Mouse (Mus musculus) intestine, embryonic 16.5 days (tissue): ENCODE results near the gene Tapbpl. TPM values are rescaled to one million over a fixed set of nuclear protein-coding genes. Genes with fewer than 3 reads are reported as not detected.

Source experiments
- ATAC-seq: fragments of 200-750 bp; cut with Nextera tagmentation; 2 replicates; pipeline ENCODE4 v1.8.0; 2017; ENCODE audit warnings: moderate TSS enrichment, moderate library complexity
- H3K27ac ChIP-seq: fragments of 300-500 bp; sonication (generic); 2 replicates; pipeline ENCODE4 v1.5.1; 2014; ENCODE audit warnings: mild to moderate bottlenecking, low read length
- H3K27me3 ChIP-seq: fragments of 300-500 bp; sonication (generic); replicated peaks from 2 replicates; pipeline ENCODE4 v1.6.1; 2014; ENCODE audit warnings: low read length, control low read depth, mixed read lengths; ENCODE audit not compliant: control insufficient read depth, insufficient read depth
- H3K36me3 ChIP-seq: fragments of 300-500 bp; sonication (generic); 2 replicates; pipeline ENCODE4 v1.6.1; 2014; ENCODE audit warnings: low read length, control low read depth; ENCODE audit not compliant: control insufficient read depth, insufficient read depth
- H3K4me1 ChIP-seq: fragments of 300-500 bp; sonication (generic); 2 replicates; pipeline ENCODE4 v1.6.1; 2014; ENCODE audit warnings: low read length, control low read depth, mixed read lengths; ENCODE audit not compliant: control insufficient read depth, insufficient read depth
- H3K4me2 ChIP-seq: fragments of 300-500 bp; sonication (generic); 2 replicates; pipeline ENCODE4 v1.6.1; 2014; ENCODE audit warnings: low read depth, low read length, control low read depth
- H3K4me3 ChIP-seq: fragments of 300-500 bp; sonication (generic); 2 replicates; pipeline ENCODE4 v1.5.1; 2014; ENCODE audit warnings: mild to moderate bottlenecking, low read length
- H3K9ac ChIP-seq: fragments of 300-500 bp; sonication (generic); 2 replicates; pipeline ENCODE4 v1.6.1; 2014; ENCODE audit warnings: low read depth, low read length
- H3K9me3 ChIP-seq: fragments of 300-500 bp; sonication (generic); 2 replicates; pipeline ENCODE4 v1.6.1; 2016; ENCODE audit warnings: low read length, control low read depth; ENCODE audit not compliant: control insufficient read depth
- WGBS: fragments of 180-500 bp; shearing (Covaris S2); extraction: QIAGEN DNeasy Blood & Tissue Kit; methylation state at CpG from one replicate; pipeline ENCODE4 v1.1.7; 2014; 5-methylcytosine and 5-hydroxymethylcytosine counted together
- polyA plus RNA-seq: library from polyadenylated mRNA; unstranded; fragments of >200 nt; fragmentation: Nextera tagmentation; extraction: Ambion mirVana; gene quantifications from 2 replicates; pipeline ENCODE4 v1.2.1, GENCODE M21; 2015

Gene Tapbpl
- polyA plus RNA-seq, 1 experiment from 2014 or later: 13.3 TPM

- whole genome bisulfite sequencing: 24% methylated on average over 1 of the region's 1 CpGs
- no peak for ATAC-seq
- H3K9ac ChIP-seq: no peak overlapping the region
- no peaks in the 10 kb centered on the region for H3K9me3 ChIP-seq
- H3K27ac ChIP-seq: no peak overlapping the region
- H3K4me2 ChIP-seq: no peak overlapping the region
- H3K4me1 ChIP-seq: no peaks in the 10 kb centered on the region
- H3K36me3 ChIP-seq: no peaks in the 10 kb centered on the region
- H3K4me3 ChIP-seq: no peak overlapping the region
- H3K27me3 ChIP-seq: no peaks in the 10 kb centered on the region
Measured at GRCm38 (mm10) chr6:125244551-125244950, 12.9 kb upstream of the Tapbpl start.

DNA sequence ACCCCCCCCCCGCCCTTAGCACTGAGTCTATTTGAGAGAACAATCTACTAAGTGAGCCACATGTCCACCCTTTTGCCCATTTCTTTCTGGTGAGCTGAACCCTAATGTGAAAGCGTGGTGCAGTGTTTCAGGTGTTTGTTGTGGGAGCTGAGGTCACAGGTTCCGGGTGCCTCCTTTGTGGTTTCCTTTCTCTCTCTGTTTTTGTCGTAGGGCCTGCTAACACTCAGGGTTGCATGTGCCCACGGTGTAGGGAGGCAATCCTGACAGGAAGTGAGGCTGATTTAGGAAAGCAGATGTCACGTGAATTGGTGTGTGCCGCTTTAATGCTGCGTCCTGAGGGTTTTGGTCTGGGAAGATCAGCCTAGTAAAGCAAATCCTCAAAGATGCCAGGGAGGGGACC is 9.9 kb upstream of the Tapbpl start:
- 80% methylated on average over 8 of the region's 8 CpGs for WGBS
- no peaks in the 10 kb centered on the region for H3K4me1 ChIP-seq
- no peaks in the 10 kb centered on the region for H3K9me3 ChIP-seq
- no peaks in the 10 kb centered on the region for H3K36me3 ChIP-seq
- H3K9ac ChIP-seq: no peak overlapping the region
- H3K4me2 ChIP-seq: no peak overlapping the region
- no peak overlapping the region for H3K4me3 ChIP-seq
- no peak overlapping the region for H3K27ac ChIP-seq
- no peaks in the 10 kb centered on the region for H3K27me3 ChIP-seq
- no peak for ATAC-seq

DNA sequence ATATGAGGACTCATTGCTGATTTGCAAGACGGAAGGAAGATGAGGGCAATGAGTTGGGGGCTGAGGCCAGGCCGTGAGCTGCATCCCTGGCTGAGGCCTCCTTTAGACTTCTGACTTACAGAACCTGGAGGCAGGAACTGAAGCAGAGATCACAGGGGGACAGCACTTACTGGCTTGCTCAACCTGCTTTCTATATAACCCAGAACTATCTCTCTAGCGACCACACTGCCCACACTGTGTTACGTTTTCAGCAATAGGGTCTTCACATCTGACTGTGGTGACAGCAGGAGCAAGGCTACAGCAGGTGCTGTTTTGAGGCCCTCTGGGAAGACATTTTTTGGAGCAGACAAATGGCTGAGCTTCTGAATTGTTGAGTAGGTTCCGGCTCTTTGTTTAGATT is 9.0 kb upstream of the Tapbpl start:
- Histone ChIP-seq H3K27ac (no peak overlapping the region), H3K4me2 (no peak overlapping the region), H3K27me3 (no peaks in the 10 kb centered on the region), H3K9me3 (no peaks in the 10 kb centered on the region), H3K4me3 (no peak overlapping the region), H3K4me1 (no peaks in the 10 kb centered on the region), H3K36me3 (no peaks in the 10 kb centered on the region), H3K9ac (no peak overlapping the region)
- ATAC-seq: no peak
- WGBS: 72% methylated on average over 5 of the region's 5 CpGs

DNA sequence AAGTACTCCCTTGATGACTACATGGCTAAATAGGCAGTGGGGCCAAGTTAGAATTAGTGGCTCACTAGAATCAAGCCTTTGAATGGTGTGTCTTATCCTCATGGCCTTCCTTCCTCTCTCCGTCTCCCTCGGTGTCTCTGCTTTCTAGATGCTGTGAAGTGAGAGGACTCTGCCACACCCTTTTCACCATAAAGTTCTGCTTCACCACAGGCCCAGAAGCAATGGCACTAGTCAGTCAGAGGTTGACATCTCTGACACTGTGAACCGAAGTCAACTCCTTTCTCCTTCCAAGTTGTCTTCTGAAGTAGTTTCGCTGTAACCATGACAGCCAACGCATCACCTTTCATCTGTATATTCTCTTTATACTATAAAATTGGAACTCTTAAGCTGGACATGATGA is 7.9 kb upstream of the Tapbpl start:
- no peak for ATAC-seq
- no peaks in the 10 kb centered on the region for H3K9me3 ChIP-seq
- H3K4me3 ChIP-seq: no peak overlapping the region
- no peaks in the 10 kb centered on the region for H3K4me1 ChIP-seq
- no peak overlapping the region for H3K4me2 ChIP-seq
- H3K27ac ChIP-seq: no peak overlapping the region
- no peaks in the 10 kb centered on the region for H3K27me3 ChIP-seq
- no peak overlapping the region for H3K9ac ChIP-seq
- H3K36me3 ChIP-seq: no peaks in the 10 kb centered on the region
- WGBS: 94% methylated on average over 5 of the region's 5 CpGs

DNA sequence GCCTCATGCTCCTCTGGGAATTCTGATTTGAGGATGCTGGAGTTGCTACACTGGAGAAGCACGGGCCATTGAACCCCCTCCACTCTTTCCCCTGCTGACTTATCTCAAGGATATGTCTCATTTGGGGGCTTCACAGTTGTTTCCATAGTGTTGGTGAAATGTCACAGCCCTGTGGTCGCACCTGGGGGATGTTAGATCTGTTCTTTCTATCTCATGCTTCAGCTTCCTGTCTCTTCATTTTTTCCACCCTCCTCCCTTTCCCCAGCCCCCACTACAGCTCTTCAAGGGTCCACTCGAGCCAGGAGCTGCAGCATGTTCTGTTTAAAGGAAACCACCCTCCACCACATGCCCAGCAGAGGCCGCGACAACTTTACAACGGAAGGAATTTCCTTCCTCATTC is 6.7 kb upstream of the Tapbpl start:
- no peak overlapping the region for H3K27ac ChIP-seq
- no peaks in the 10 kb centered on the region for H3K36me3 ChIP-seq
- no peaks in the 10 kb centered on the region for H3K27me3 ChIP-seq
- no peak overlapping the region for H3K4me3 ChIP-seq
- 51% methylated on average over 6 of the region's 6 CpGs for WGBS
- H3K4me1 ChIP-seq: no peaks in the 10 kb centered on the region
- H3K9me3 ChIP-seq: no peaks in the 10 kb centered on the region
- H3K9ac ChIP-seq: no peak overlapping the region
- ATAC-seq: no peak
- H3K4me2 ChIP-seq: no peak overlapping the region

- H3K9me3 ChIP-seq: no peaks in the 10 kb centered on the region
- no peak overlapping the region for H3K9ac ChIP-seq
- WGBS: 88% methylated on average over 4 of the region's 4 CpGs
- no peaks in the 10 kb centered on the region for H3K27me3 ChIP-seq
- no peak for ATAC-seq
- H3K27ac ChIP-seq: no peak overlapping the region
- H3K36me3 ChIP-seq: no peaks in the 10 kb centered on the region
- H3K4me1 ChIP-seq: no peaks in the 10 kb centered on the region
- H3K4me3 ChIP-seq: no peak overlapping the region
- H3K4me2 ChIP-seq: no peak overlapping the region
Measured at GRCm38 (mm10) chr6:125237421-125237820, 5.8 kb upstream of the Tapbpl start.

- 48% methylated on average over 6 of the region's 6 CpGs for WGBS
- H3K27me3 ChIP-seq: no peaks in the 10 kb centered on the region
- peaks cover 6% of the 10 kb centered on the region; the same call in 1 of the 2 replicates for H3K4me1 ChIP-seq
- no peak for ATAC-seq
- no peak within 1 kb of the TSS for H3K27ac ChIP-seq
- H3K4me2 ChIP-seq: no peak within 1 kb of the TSS
- H3K9ac ChIP-seq: no peak within 1 kb of the TSS
- no peak within 1 kb of the TSS for H3K4me3 ChIP-seq
- no peaks in the 10 kb centered on the region for H3K9me3 ChIP-seq
- H3K36me3 ChIP-seq: no peaks in the 10 kb centered on the region
Measured at GRCm38 (mm10) chr6:125236782-125237181, 5.1 kb upstream of the Tapbpl start, which contains the start of gene Cd27. TSS of gene Cd27 (minus strand) at chr6:125237010.

GRCm38 (mm10) chr6:125236341-125236740 is 4.7 kb upstream of the Tapbpl start:
- no peak overlapping the region for H3K27ac ChIP-seq
- ATAC-seq: no peak
- no peak overlapping the region for H3K9ac ChIP-seq
- no peaks in the 10 kb centered on the region for H3K9me3 ChIP-seq
- peaks cover 8% of the 10 kb centered on the region; the same call in 1 of the 2 replicates for H3K4me1 ChIP-seq
- H3K4me2 ChIP-seq: no peak overlapping the region
- no peaks in the 10 kb centered on the region for H3K36me3 ChIP-seq
- H3K27me3 ChIP-seq: no peaks in the 10 kb centered on the region
- H3K4me3 ChIP-seq: no peak overlapping the region
- WGBS: 82% methylated on average over 6 of the region's 6 CpGs

DNA sequence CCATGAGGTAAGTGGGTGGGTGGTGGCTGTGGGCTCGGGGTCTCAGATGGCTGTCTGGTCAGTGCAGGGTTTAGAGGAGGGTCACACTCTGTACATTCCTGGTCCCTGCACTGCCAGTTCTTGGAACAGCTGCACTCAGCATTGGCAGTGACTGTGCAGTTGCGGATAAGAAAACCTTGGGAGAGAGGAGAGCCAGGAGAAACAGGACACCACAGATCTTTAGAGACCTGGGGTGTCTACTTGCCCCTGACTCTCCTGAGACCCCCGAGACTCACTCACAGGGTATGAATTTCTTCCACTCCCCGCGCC is 2.8 kb upstream of the Tapbpl start:
- H3K4me3 ChIP-seq: no peak overlapping the region
- no peaks in the 10 kb centered on the region for H3K36me3 ChIP-seq
- no peaks in the 10 kb centered on the region for H3K9me3 ChIP-seq
- ATAC-seq: no peak; the same call in 1 of the 2 replicates
- H3K4me2 ChIP-seq: no peak overlapping the region
- H3K27ac ChIP-seq: no peak overlapping the region
- no peaks in the 10 kb centered on the region for H3K27me3 ChIP-seq
- peaks cover 8% of the 10 kb centered on the region for H3K4me1 ChIP-seq
- H3K9ac ChIP-seq: no peak overlapping the region
- WGBS: 61% methylated on average over 5 of the region's 5 CpGs

GRCm38 (mm10) chr6:125233816-125234519 is 2.3 kb upstream of the Tapbpl start:
- ATAC-seq: no peak
- Histone ChIP-seq H3K9ac (no peak overlapping the region), H3K4me1 (peaks cover 8% of the 10 kb centered on the region), H3K36me3 (no peaks in the 10 kb centered on the region), H3K9me3 (no peaks in the 10 kb centered on the region), H3K4me3 (no peak overlapping the region), H3K4me2 (no peak overlapping the region), H3K27ac (no peak overlapping the region), H3K27me3 (no peaks in the 10 kb centered on the region)
- WGBS: 52% methylated on average over 7 of the region's 7 CpGs
